Mouse (Mus musculus) lung, adult 2 months (tissue): ENCODE measurements at regions not wholly inside any gene's neighbourhood (a gene's known extent, or its start where the extent isn't known, plus 50 kb on each side); places are given as distances from the start of the nearest gene placed in this dataset.

ENCODE experiments used
- DNase-seq: peaks from one replicate; pipeline ENCODE4 v3.0.0; 2022
- H3K4me1 ChIP-seq: fragments of 200-500 bp; 2 replicates; pipeline ENCODE4 v1.6.1; 2011; ENCODE audit warnings: low read length; ENCODE audit not compliant: control insufficient read depth, insufficient read depth
- H3K4me3 ChIP-seq: fragments of 200-500 bp; replicated peaks from 2 replicates; pipeline ENCODE3; 2011; ENCODE audit warnings: low read depth, mild to moderate bottlenecking, control low read depth, low read length; ENCODE audit errors: extremely low read depth
- CTCF ChIP-seq: fragments of 200-500 bp; IDR thresholded peaks from 2 replicates; pipeline ENCODE4 v1.5.1; 2011; ENCODE audit warnings: mild to moderate bottlenecking, low read length, control low read depth; ENCODE audit not compliant: insufficient read depth
- POLR2A ChIP-seq: fragments of 200-500 bp; IDR thresholded peaks from 2 replicates; pipeline ENCODE4 v1.6.1; 2011; ENCODE audit warnings: low read depth, mild to moderate bottlenecking, control low read depth, low read length, borderline replicate concordance; ENCODE audit errors: extremely low read depth
- WGBS: fragments of 180-500 bp; shearing (Covaris S2); methylation state at CpG from one replicate; pipeline ENCODE4 v1.1.7; 2018; 5-methylcytosine and 5-hydroxymethylcytosine counted together

- H3K4me3 ChIP-seq = no peak overlapping the region
- H3K4me1 ChIP-seq = no peaks in the 10 kb centered on the region
- 68% methylated on average over 13 of the region's 13 CpGs for WGBS
- DNase-seq = no peak
- TF ChIP-seq CTCF (no peak), POLR2A (no peak)
Observed at GRCm38 (mm10) chr11:89153466-89154406, 80.1 kb downstream of the Gm525 start.

- TF ChIP-seq CTCF (no peak), POLR2A (no peak)
Observed at GRCm38 (mm10) chr11:89147990-89148389, 74.3 kb downstream of the Gm525 start.

GRCm38 (mm10) chr11:89145281-89145945 is 71.8 kb downstream of the Gm525 start:
- no peak for TF ChIP-seq CTCF
- TF ChIP-seq POLR2A = no peak
- DNase-seq = no peak
- no peaks in the 10 kb centered on the region for H3K4me1 ChIP-seq
- 45% methylated on average over 19 of the region's 19 CpGs for WGBS
- H3K4me3 ChIP-seq = no peak overlapping the region

More at GRCm38 (mm10) chr11:89147990-89148389, 74.3 kb downstream of the Gm525 start:
- Histone ChIP-seq H3K4me1 (no peaks in the 10 kb centered on the region), H3K4me3 (no peak overlapping the region)
- no peak for DNase-seq
- WGBS = 93% methylated on average over 8 of the region's 8 CpGs

GRCm38 (mm10) chr11:89142527-89143154 is 69.0 kb downstream of the Gm525 start:
- Histone ChIP-seq H3K4me1 (no peaks in the 10 kb centered on the region), H3K4me3 (no peak overlapping the region)
- 34% methylated on average over 9 of the region's 9 CpGs for WGBS
- DNase-seq = no peak
- TF ChIP-seq POLR2A (no peak), CTCF (no peak)
